Mouse (Mus musculus) hindbrain, embryonic 10.5 days (tissue): ENCODE measurements around the gene Mast3. TPM values are rescaled to one million over a fixed set of nuclear protein-coding genes. Genes with fewer than 3 reads are reported as not detected.

Source experiments
- DNase-seq: peaks from one replicate; pipeline ENCODE4 v3.0.0-alpha.2; 2017; ENCODE audit warnings: low spot score
- H3K27ac ChIP-seq: fragments of 300-500 bp; sonication (generic); 2 replicates; pipeline ENCODE4 v1.5.1; 2016; ENCODE audit warnings: mild to moderate bottlenecking, moderate library complexity
- H3K27me3 ChIP-seq: fragments of 300-500 bp; sonication (generic); 2 replicates; pipeline ENCODE4 v1.6.1; 2016; ENCODE audit warnings: mild to moderate bottlenecking; ENCODE audit not compliant: poor library complexity, insufficient read depth, severe bottlenecking
- H3K36me3 ChIP-seq: fragments of 300-500 bp; sonication (generic); 2 replicates; pipeline ENCODE4 v1.6.1; 2016; ENCODE audit warnings: mild to moderate bottlenecking, moderate library complexity
- H3K4me1 ChIP-seq: fragments of 300-500 bp; sonication (generic); replicated peaks from 2 replicates; pipeline ENCODE4 v1.6.1; 2016; ENCODE audit warnings: mild to moderate bottlenecking
- H3K4me3 ChIP-seq: fragments of 300-500 bp; sonication (generic); 2 replicates; pipeline ENCODE4 v1.5.1; 2016; ENCODE audit warnings: mild to moderate bottlenecking, moderate library complexity
- H3K9me3 ChIP-seq: fragments of 300-500 bp; sonication (generic); 2 replicates; pipeline ENCODE4 v1.6.1; 2016; ENCODE audit warnings: mild to moderate bottlenecking, moderate library complexity
- WGBS: fragments of 180-500 bp; shearing (Covaris S2); methylation state at CpG from one replicate; pipeline ENCODE4 v1.1.7; 2016; 5-methylcytosine and 5-hydroxymethylcytosine counted together
- polyA plus RNA-seq: library from polyadenylated mRNA; unstranded; fragments of >200 nt; fragmentation: Nextera tagmentation; extraction: Ambion mirVana; gene quantifications from 2 replicates; pipeline ENCODE4 v1.2.1, GENCODE M21; 2016

Gene Mast3
- polyA plus RNA-seq, 1 experiment from 2014 or later: 18.2 TPM

DNA sequence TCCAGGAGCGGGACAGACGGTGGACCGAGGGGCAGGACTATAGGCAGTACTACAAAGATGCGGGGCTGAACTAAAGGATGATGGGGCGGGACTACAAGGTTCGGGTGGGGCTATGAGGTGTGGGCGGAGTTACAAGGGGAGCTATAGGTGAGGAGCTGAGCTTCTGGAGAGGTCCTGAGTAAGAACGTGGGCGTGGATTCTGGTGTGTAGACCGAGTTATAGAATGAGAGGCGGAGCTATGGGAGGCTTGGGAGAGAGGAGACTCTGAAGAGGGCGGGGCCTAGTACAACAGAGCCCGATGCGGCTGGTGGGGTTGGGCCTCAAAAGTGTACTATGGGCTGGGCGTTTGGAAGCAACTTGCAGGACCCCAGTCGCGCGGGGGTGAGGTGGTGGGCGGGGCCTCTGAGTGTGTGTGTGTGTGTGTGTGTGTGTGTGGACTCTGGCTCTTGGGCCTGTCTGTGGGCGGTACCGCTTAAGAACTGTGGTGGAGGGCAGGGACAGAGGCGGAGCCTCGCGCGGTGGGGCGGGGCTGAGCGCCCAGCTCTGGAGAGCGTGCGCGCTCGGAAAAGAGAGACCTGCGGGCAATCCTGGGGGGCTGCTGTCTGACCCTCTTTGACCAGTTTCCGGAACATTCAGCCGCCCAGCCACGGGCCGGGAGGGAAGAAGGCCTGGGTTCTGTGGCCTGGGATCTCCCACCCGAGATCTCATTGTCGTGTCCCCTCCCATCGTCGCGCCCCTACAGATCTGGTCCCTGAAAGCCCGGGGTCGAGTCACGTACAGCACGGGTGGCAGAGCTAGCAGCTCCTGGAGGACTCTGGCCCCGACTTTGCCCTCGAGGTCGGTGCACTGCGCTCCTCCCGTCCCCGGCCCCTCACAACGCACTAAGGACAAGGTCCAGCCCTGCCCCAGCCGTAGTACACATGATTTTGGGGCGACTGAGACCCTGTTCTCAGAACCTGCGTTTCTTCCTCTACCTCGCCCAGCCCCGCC lies 7.5 kb downstream of the Mast3 start:
- Histone ChIP-seq H3K36me3 (no peaks in the 10 kb centered on the region), H3K4me3 (peak overlapping the region; percentile 69), H3K27me3 (peaks cover 84% of the 10 kb centered on the region), H3K4me1 (peaks cover 60% of the 10 kb centered on the region), H3K27ac (peak overlapping the region; percentile 87), H3K9me3 (no peaks in the 10 kb centered on the region)
- DNase-seq: peak; percentile 94
- 1% methylated on average over 57 of the region's 57 CpGs for WGBS

DNA sequence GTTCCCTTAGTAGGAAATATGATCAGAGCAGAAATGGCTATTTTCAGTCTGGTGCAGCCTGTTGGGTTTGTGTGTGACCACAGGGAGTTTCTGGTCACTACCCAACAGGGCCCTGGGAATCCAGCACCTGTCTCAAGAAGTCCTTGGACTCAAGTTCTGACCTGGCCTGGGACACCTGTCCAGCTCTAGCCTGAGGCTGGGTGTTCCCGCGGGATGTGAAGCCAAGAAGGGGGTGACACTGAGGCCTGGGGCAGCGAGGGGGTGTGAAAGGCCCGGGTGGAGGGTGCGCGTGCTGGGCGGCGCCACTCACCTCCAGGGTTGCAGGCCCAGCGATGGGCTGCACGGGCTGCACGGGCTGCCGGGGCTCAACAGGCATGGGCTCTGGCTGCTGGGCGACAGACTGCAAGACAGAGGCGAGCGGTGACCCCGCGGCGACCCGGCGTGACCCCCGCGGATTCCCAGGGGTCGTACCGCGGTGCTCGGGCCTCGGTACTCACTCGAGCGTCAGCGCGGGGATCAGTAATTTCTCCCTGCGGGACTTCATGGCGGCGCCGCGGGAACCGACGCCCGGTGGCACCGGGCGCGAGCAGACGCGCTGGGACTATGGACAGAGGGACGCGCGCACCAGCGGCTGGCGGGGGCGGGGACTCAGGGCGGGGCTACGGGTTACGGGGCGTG lies 8.3 kb downstream of the Mast3 start:
- Histone ChIP-seq H3K4me3 (peak overlapping the region; percentile 69), H3K36me3 (no peaks in the 10 kb centered on the region), H3K27ac (peak overlapping the region; percentile 87), H3K9me3 (no peaks in the 10 kb centered on the region), H3K27me3 (peaks cover 75% of the 10 kb centered on the region), H3K4me1 (peaks cover 68% of the 10 kb centered on the region)
- 2% methylated on average over 54 of the region's 54 CpGs for WGBS
- DNase-seq: no peak

DNA sequence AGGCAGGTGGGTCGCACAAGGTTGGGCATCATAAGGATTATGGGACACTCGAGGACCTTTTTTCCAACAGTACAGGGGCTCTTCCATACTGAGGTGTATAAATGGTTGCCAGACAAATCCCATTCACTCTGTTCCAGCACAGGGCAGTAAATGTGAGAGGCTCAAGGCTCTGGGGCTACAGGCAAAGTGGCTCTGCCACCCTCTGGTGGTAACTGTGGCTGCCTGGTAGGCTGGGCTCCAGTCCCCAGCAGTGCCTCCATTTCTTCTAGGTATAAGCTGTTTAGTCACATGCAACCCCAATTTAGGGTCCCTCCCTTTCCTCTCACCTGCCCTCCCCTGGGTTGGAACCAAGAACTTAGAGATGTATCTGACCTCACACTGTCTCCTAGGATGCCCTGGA lies 9.5 kb downstream of the Mast3 start:
- no peaks in the 10 kb centered on the region for H3K36me3 ChIP-seq
- 87% methylated on average over 2 of the region's 2 CpGs for WGBS
- no peaks in the 10 kb centered on the region for H3K9me3 ChIP-seq
- no peak for DNase-seq
- peaks cover 71% of the 10 kb centered on the region for H3K4me1 ChIP-seq
- no peak overlapping the region for H3K27ac ChIP-seq
- no peak overlapping the region for H3K4me3 ChIP-seq
- H3K27me3 ChIP-seq: peaks cover 73% of the 10 kb centered on the region

DNA sequence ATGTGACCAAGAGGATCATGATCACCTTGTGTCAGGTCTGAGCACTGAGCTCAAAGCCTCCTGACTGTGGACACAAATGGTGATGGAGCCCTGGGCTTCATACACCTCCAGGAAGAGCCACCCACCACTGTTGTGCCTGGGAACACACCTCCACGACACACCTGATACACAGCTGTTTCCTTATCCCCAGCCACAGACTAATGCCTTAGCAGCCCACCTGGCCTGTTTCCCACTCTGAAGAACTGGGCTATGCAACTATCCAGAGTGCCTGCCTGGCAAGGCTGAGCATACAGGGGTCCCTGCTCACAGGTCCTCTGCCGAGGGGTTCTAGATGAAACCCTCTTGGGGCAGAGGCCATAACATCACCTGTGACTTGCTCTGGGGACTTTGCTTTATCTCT lies 10.6 kb downstream of the Mast3 start:
- H3K27me3 ChIP-seq: peaks cover 72% of the 10 kb centered on the region

DNA sequence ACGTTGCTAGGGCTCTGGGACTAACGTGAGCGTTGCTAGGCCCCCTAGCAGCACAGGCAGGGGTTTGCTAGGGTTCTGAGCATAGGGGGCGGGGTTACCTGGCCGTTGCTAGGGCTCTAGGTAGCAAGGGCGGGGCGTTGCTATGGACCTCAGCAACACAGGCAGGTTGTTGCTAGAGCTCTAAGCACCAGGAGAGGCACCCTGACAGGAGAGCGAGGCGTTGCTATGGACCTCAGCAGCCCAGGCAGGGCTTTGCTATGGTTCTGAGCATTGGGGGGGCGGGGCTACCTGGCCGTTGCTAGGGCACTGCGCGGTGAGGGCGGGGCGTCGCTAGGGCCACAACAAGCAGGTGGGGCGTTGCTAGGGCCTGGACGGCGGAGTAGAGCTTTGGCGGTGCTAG lies 12.2 kb downstream of the Mast3 start:
- Histone ChIP-seq H3K4me3 (peak overlapping the region; percentile 74), H3K27ac (peak overlapping the region; percentile 95), H3K9me3 (no peaks in the 10 kb centered on the region), H3K36me3 (peaks cover 22% of the 10 kb centered on the region), H3K27me3 (peaks cover 71% of the 10 kb centered on the region), H3K4me1 (peaks cover 87% of the 10 kb centered on the region)
- 0% methylated on average over 20 of the region's 20 CpGs for WGBS
- DNase-seq: no peak

More for the DNA sequence above, 10.6 kb downstream of the Mast3 start:
- H3K9me3 ChIP-seq: no peaks in the 10 kb centered on the region
- WGBS: 89% methylated on average over 2 of the region's 2 CpGs
- peaks cover 7% of the 10 kb centered on the region for H3K36me3 ChIP-seq
- peaks cover 79% of the 10 kb centered on the region for H3K4me1 ChIP-seq
- H3K27ac ChIP-seq: no peak overlapping the region
- no peak overlapping the region for H3K4me3 ChIP-seq
- DNase-seq: no peak

DNA sequence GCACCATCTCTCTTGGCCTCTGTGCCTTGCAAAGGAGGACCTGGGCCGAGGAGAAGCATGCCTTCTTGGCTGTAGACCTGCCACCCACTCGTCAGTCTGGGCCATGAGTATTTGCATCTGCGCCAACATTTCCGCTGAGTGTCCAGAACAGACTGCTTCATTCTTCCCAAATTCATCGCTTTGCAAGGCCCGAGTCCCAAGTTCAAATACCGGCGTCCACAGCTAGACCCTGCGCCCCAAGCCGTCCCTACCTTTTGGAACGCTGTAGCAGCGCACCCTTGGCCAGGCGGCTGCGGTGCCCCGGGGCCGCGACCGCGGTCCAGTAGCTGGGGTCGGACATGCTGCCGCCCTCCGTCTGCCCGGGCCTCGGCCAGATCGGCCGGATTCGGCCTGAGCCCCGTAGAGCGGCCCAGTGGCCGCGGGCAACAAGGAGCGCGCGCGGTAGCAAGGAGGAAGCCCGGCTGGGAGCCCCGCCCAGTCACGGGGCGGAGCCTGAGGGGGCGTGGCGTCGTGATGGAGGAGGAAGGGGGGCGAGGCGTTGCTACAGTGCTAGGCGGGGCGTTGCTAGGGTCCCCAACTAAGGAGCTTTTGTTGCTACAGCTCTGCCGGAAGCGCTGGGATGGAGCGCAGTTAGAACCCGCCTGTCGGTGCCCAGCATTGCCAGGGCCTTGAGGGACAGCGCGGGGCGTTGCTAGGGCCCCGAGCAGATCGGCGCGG lies 12.7 kb downstream of the Mast3 start:
- Histone ChIP-seq H3K27me3 (peaks cover 75% of the 10 kb centered on the region), H3K9me3 (no peaks in the 10 kb centered on the region), H3K27ac (peak overlapping the region; percentile 95), H3K4me3 (peak overlapping the region; percentile 74), H3K4me1 (peaks cover 87% of the 10 kb centered on the region), H3K36me3 (peaks cover 27% of the 10 kb centered on the region)
- DNase-seq: peak; percentile 98
- 5% methylated on average over 58 of the region's 58 CpGs for WGBS

DNA sequence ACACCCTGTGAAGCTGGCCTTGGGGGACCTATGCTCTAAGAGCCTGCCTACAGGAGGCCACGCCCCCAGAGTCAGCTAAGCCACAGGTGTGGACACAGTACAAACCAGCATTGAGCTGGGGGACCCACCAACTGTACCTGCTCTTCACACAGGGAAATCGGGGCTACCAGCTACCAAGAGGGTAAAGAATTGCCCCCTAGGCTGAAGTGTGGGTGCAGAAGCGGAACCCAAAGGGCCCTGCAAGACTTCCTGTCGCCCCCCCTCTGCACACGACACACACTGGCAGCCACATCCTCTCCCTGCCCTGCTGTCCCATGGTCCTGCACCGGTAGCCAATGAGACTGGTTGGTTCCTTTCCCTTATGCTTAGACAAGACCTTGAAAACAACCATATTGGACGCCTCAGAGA lies 13.6 kb downstream of the Mast3 start:
- WGBS: 79% methylated on average over 7 of the region's 7 CpGs
- no peak for DNase-seq
- Histone ChIP-seq H3K4me3 (peak overlapping the region; percentile 74), H3K27me3 (peaks cover 75% of the 10 kb centered on the region), H3K4me1 (peaks cover 79% of the 10 kb centered on the region), H3K9me3 (no peaks in the 10 kb centered on the region), H3K27ac (peak overlapping the region; percentile 53; the same call in 1 of the 2 replicates), H3K36me3 (peaks cover 36% of the 10 kb centered on the region)

DNA sequence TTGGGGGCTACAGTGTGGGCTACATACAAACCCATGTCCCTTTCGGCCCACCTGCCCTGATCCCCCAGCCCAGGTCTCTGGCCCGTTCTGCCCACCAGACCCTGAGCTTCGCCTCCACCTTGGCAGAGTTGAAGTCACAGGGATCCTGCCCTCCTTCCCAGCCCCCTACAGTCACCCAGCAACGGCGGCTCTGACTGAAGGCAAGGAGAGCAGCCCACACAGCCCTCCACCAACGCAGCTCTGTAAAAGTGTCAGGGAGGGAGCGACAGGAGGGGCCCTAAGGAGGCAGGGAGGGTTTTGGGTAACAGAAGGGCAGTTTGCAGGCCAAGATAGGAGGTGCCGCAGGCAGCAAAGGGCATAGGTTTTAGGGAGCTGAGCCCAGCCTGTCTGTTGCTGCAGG lies 14.0 kb downstream of the Mast3 start:
- H3K27ac ChIP-seq: peak overlapping the region; percentile 53; the same call in 1 of the 2 replicates
- peaks cover 40% of the 10 kb centered on the region for H3K36me3 ChIP-seq
- 65% methylated on average over 8 of the region's 8 CpGs for WGBS
- peak overlapping the region; percentile 74; the same call in 1 of the 2 replicates for H3K4me3 ChIP-seq
- peaks cover 76% of the 10 kb centered on the region for H3K4me1 ChIP-seq
- no peak for DNase-seq
- H3K9me3 ChIP-seq: no peaks in the 10 kb centered on the region
- peaks cover 73% of the 10 kb centered on the region for H3K27me3 ChIP-seq

DNA sequence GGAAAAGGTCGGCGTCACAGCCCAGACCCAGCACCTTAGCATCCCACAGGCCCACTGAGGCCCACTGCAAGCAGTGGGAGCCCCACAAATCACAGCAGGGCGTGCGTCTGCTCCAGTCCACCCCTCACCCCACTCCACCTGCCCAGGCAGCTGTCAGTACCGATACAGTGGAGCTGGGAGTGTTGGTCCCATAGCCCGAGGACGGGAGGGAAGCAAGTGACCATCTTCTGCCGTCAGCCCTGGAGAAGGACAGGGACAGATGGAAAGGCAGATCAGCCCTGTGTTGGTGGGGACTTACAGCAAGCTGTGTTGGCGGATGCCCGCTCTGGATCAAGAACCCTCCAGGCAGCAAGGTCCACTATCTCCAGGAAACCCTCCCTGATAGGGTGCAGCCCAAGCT lies 15.8 kb downstream of the Mast3 start:
- Histone ChIP-seq H3K9me3 (no peaks in the 10 kb centered on the region), H3K36me3 (peaks cover 58% of the 10 kb centered on the region), H3K27ac (0 out of 2 replicates have a peak overlapping the region, but pooled peaks have one; percentile 2), H3K4me3 (0 out of 2 replicates have a peak overlapping the region, but pooled peaks have one; percentile 0), H3K4me1 (peaks cover 65% of the 10 kb centered on the region), H3K27me3 (peaks cover 56% of the 10 kb centered on the region)
- WGBS: 78% methylated on average over 10 of the region's 10 CpGs
- no peak for DNase-seq

DNA sequence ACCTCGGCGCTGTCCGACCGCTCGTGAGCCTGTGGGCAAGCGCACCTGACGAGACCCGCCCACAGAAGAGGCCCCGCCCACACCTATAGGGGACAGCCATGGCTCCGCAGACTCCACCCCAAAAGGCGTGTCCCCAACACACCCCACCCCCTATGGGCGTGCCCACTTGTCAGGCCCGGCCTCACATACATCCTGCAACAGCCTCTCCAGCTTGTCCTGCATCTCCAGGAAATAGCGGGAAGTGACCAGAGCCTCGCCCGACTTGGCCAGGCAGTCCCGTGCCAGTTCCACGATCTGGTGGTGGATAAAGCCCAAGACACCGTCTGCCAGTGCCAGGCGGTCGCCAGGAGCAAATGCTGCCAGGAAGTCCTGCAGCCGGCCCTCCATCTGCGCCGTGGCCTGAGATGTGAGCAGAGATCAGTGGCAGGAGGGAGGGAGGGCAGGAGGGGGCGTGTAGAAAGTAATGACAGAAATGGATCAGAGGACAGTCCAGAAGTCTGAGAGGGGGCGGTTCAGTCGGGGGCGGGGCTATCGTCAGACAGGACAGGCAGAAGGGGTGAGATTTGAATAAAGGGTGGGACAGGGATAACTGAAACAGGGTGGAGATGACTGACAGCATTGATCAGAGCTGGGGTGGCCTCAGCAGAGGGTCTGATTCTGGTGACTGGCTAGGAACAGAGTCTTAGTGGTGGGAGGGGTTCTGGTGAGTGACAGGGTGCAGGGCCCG lies 16.8 kb downstream of the Mast3 start:
- peak overlapping the region; percentile 20; the same call in 1 of the 2 replicates for H3K27ac ChIP-seq
- peaks cover 57% of the 10 kb centered on the region for H3K4me1 ChIP-seq
- H3K27me3 ChIP-seq: peaks cover 46% of the 10 kb centered on the region
- no peaks in the 10 kb centered on the region for H3K9me3 ChIP-seq
- WGBS: 14% methylated on average over 30 of the region's 30 CpGs
- H3K36me3 ChIP-seq: peaks cover 68% of the 10 kb centered on the region
- peak; percentile 82 for DNase-seq
- H3K4me3 ChIP-seq: peak overlapping the region; percentile 43

DNA sequence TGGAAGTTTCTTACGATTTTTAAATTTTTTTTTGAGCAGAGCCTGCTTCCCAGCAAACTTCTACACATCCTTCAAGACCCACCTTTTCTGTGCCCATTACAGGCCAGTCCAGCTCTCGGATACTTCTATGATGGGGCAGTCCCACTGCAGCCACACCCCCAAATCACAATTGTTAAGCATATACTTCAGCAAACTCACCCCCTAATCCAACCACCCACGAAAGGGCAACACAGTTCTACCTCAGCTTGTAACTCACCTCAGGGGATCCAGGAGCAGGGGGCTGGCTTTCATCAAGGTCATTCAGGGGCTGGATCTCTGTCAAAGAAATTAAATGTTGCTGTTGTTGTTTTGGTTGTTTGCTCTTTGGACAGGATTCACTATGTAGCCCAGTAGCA lies 17.8 kb downstream of the Mast3 start:
- no peak for DNase-seq
- Histone ChIP-seq H3K9me3 (no peaks in the 10 kb centered on the region), H3K4me3 (peak overlapping the region; percentile 43; the same call in 1 of the 2 replicates), H3K36me3 (peaks cover 78% of the 10 kb centered on the region), H3K4me1 (peaks cover 46% of the 10 kb centered on the region), H3K27ac (no peak overlapping the region), H3K27me3 (peaks cover 46% of the 10 kb centered on the region)
- 90% methylated on average over 3 of the region's 3 CpGs for whole genome bisulfite sequencing
